Mouse (Mus musculus): Measurements from ENCODE around the gene Pbxip1. TPM values are rescaled to one million over a fixed set of nuclear protein-coding genes. Genes with fewer than 3 reads are reported as not detected.

Pbxip1 gene
- polyA plus RNA-seq, 1 experiment from 2014 or later = 29.8 TPM

DNA sequence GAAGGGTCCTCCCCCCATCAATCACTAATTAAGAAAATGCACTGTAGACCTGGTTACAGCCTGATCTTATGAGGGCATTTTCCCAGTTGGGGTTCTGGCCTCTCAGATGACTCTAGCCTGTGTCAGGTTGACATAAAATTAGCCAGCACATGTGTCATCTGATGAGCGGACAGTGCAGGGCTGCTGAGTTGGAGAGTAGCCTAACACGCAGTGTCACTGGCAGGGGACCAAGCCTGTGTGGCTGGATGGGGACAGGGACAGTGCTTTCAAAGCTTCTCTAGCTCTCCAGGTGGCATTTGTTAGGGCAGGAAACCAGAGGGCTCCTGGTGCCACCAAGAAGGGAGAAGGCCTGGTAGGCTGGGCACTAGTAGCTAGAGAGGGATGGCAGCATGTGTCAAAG is 4.2 kb downstream of the Pbxip1 start:
- peaks cover 20% of the 10 kb centered on the region for H3K36me3 ChIP-seq
- ATAC-seq (ENCODE audit: insufficient number of reproducible peaks, insufficient read depth, low FRiP score, low TSS enrichment) = no peak
- 94% methylated on average over 2 of the region's 2 CpGs for WGBS
- no peak overlapping the region for H3K27ac ChIP-seq
- H3K9ac ChIP-seq = no peak overlapping the region
- no peak overlapping the region for H3K4me2 ChIP-seq (replicated peaks)
- no peaks in the 10 kb centered on the region for H3K9me3 ChIP-seq
- no peaks in the 10 kb centered on the region for H3K27me3 ChIP-seq
- H3K4me3 ChIP-seq = no peak overlapping the region
- H3K4me1 ChIP-seq = peaks cover 6% of the 10 kb centered on the region

DNA sequence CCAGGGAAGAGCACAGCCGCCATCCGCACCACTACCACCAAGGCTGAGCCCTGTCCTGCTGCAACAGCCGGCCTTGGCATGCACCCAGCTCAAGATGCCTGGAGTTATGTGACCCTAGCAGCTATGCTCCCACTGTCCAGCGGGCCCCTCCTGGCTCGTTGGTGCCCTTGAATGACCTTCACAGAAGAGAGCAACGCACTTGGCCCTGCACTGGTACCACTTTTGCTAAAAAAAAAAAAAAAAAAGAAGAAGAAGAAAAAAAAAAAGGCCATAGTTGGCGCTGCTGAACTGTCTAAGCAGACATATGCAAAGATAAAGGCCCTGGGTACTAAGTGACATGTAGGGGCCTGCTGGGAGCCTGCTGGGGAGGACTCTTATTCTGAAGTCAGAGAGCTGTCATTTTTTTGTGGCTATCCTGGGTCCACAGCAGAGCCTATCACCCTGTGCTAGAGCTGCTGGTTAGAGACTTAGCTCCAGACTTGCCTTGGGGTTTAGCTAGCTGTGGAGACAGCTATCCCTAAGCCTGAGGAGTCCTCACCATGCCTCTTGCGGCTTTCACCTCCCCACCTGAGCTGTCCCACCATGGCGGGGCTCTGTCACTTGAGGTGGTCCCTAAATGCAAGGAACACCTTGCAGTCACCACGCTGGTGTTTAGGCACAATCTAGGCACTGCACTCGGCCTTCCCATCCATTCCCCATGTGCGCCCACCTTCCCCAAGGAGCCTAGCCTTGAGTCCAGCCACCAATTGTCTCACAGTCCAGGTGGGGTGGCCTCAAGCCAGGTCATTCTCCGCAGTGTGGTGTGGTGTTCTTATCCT is 12.4 kb downstream of the Pbxip1 start:
- H3K36me3 ChIP-seq = peaks cover 23% of the 10 kb centered on the region
- no peak for ATAC-seq (ENCODE audit: insufficient number of reproducible peaks, insufficient read depth, low FRiP score, low TSS enrichment)
- H3K27me3 ChIP-seq = no peaks in the 10 kb centered on the region
- whole genome bisulfite sequencing = 68% methylated on average over 13 of the region's 13 CpGs
- H3K9me3 ChIP-seq = no peaks in the 10 kb centered on the region
- no peak overlapping the region for H3K9ac ChIP-seq
- H3K4me2 ChIP-seq (replicated peaks) = no peak overlapping the region
- no peak overlapping the region for H3K27ac ChIP-seq
- H3K4me1 ChIP-seq = 0 out of 2 replicates have a peak, but pooled peaks cover 7% of the 10 kb centered on the region
- no peak overlapping the region for H3K4me3 ChIP-seq

DNA sequence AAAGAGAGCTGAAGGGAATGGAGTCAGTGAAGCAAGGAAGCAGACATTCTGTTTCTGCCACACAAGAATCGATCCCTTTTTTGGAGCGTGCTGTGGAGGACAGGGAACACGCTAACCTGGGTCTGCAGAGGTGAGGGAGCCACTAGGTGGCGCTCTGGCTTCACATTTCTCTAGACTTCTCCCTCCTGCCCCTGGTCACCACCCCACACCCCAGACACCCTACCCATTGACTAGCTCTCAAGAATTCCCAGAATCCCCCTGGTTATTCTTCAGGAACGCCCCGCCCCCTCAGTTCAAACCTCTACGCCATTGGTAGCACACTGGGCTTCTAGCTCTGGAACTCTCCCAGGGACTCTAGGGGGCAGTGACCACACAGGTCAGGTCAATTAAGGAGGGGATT is 13.0 kb downstream of the Pbxip1 start:
- Histone ChIP-seq H3K9ac (no peak overlapping the region), H3K27ac (no peak overlapping the region), H3K4me1 (0 out of 2 replicates have a peak, but pooled peaks cover 7% of the 10 kb centered on the region), H3K4me3 (no peak overlapping the region), H3K36me3 (peaks cover 20% of the 10 kb centered on the region), H3K9me3 (no peaks in the 10 kb centered on the region), H3K27me3 (no peaks in the 10 kb centered on the region), H3K4me2 (replicated peaks) (no peak overlapping the region)
- 50% methylated on average over 7 of the region's 7 CpGs for WGBS
- ATAC-seq (ENCODE audit: insufficient number of reproducible peaks, insufficient read depth, low FRiP score, low TSS enrichment) = no peak

GRCm38 (mm10) chr3:89451916-89452315 is 15.4 kb downstream of the Pbxip1 start:
- H3K4me3 ChIP-seq = no peak overlapping the region
- no peaks in the 10 kb centered on the region for H3K9me3 ChIP-seq
- 0 out of 2 replicates have a peak, but pooled peaks cover 7% of the 10 kb centered on the region for H3K4me1 ChIP-seq
- no peak overlapping the region for H3K27ac ChIP-seq
- ATAC-seq (ENCODE audit: insufficient number of reproducible peaks, insufficient read depth, low FRiP score, low TSS enrichment) = no peak
- peaks cover 5% of the 10 kb centered on the region; the same call in 1 of the 2 replicates for H3K36me3 ChIP-seq
- no peak overlapping the region for H3K9ac ChIP-seq
- H3K4me2 ChIP-seq (replicated peaks) = no peak overlapping the region
- WGBS = 89% methylated on average over 1 of the region's 1 CpGs
- H3K27me3 ChIP-seq = no peaks in the 10 kb centered on the region

DNA sequence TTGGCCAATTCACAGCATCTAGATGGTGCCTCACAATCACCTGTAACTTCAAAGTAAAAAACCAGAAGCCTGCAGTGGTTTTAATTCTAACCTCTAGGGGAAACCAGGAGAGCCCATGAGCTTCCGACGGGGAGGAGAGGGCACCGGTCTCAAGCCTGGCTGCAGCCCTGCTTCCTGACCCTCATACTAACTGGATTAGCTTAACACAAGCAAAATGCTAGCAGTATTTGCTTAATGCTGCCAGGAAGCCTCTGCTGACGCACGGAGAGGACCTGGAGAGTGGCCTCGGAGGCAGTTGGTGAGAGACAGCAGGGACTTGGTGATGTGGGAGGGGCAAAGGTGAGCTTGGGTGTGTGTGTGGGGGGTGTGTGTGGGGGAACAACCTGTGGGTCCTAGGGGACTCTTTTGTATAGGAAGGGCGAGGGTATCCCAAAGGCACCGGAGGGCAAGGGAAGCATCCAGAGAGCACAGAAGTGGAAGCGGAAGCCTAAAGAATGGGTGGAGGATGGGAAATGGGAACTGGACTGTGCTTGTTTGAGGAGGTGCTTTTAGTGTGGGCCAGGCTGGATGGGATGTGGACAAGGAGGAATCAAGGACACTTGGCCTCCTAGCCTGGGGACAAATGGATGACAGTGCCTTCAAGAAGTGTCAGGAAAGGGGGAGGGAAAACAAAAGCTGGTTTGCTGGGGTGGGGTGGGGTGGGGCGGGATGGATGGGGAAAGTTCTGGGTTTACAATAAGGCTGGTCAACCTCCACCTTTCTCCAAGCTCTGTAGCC is 18.1 kb downstream of the Pbxip1 start, which contains the start of gene Pmvk:
Gene Pmvk (plus strand): TSS at position 141 of the 777 bp plus-strand sequence.
- no peak within 1 kb of the TSS for H3K9ac ChIP-seq
- no peak within 1 kb of the TSS for H3K4me2 ChIP-seq (replicated peaks)
- no peak within 1 kb of the TSS for H3K27ac ChIP-seq
- H3K27me3 ChIP-seq = no peaks in the 10 kb centered on the region
- H3K4me1 ChIP-seq = peaks cover 13% of the 10 kb centered on the region
- H3K4me3 ChIP-seq = no peak within 1 kb of the TSS
- no peak for ATAC-seq (ENCODE audit: insufficient number of reproducible peaks, insufficient read depth, low FRiP score, low TSS enrichment)
- WGBS = 62% methylated on average over 10 of the region's 10 CpGs
- H3K9me3 ChIP-seq = no peaks in the 10 kb centered on the region
- no peaks in the 10 kb centered on the region for H3K36me3 ChIP-seq

GRCm38 (mm10) chr3:89455786-89456285 is 19.3 kb downstream of the Pbxip1 start:
- peaks cover 18% of the 10 kb centered on the region for H3K4me1 ChIP-seq
- no peak for ATAC-seq (ENCODE audit: insufficient number of reproducible peaks, insufficient read depth, low FRiP score, low TSS enrichment)

DNA sequence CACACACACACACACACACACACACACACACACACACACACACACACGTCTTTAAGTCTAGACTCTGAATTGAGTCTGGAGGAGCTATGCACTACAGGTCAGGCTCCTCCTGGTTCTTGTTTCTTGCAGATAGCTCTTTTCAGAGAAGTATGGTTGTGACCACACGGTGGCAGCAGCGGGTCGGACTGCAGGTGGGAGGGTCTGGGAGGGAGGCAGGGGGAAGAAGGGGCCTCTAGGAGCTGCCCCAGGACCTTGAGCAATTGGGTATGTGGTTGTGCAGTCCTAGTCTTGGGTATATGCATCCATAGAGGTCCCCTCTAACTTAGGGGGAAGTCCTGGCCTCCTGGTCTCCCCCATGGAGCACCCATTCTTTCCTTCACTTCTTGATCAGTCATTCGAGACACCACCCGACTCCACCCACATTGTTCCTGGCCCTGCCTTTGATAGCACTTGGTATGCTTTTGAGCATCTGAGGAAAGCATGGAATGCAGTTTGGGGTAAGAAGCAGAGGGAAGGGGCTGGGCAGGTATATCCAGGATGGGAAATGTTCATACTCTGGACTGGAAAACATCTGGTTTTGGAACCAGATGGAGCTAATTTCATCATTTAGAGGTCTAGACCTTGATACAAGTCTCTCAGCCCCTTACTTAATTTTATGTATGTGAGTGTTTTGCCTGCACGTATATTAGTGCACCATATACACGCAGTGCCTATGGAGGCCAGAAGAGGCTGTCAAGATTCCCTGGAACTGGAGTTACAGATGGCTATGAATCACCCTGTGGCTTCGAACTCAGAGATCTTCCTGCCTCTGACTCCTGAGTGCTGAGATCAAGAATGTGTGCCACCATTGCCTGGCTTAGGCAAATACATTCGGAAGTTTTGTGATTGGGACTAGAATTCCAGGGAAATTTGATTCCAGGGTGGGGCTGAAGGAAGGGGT is 20.5 kb downstream of the Pbxip1 start:
- Histone ChIP-seq H3K9ac (no peak overlapping the region), H3K4me1 (peaks cover 13% of the 10 kb centered on the region), H3K27ac (no peak overlapping the region), H3K4me3 (no peak overlapping the region), H3K9me3 (no peaks in the 10 kb centered on the region), H3K4me2 (replicated peaks) (no peak overlapping the region), H3K27me3 (no peaks in the 10 kb centered on the region), H3K36me3 (peaks cover 4% of the 10 kb centered on the region; the same call in 1 of the 2 replicates)
- no peak for ATAC-seq (ENCODE audit: insufficient number of reproducible peaks, insufficient read depth, low FRiP score, low TSS enrichment)
- WGBS = 32% methylated on average over 10 of the region's 10 CpGs

More at GRCm38 (mm10) chr3:89455786-89456285, 19.3 kb downstream of the Pbxip1 start:
- H3K4me2 ChIP-seq (replicated peaks) = no peak overlapping the region
- no peak overlapping the region for H3K27ac ChIP-seq
- no peaks in the 10 kb centered on the region for H3K9me3 ChIP-seq
- H3K27me3 ChIP-seq = no peaks in the 10 kb centered on the region
- H3K36me3 ChIP-seq = no peaks in the 10 kb centered on the region
- H3K9ac ChIP-seq = no peak overlapping the region
- 88% methylated on average over 1 of the region's 1 CpGs for WGBS
- no peak overlapping the region for H3K4me3 ChIP-seq

DNA sequence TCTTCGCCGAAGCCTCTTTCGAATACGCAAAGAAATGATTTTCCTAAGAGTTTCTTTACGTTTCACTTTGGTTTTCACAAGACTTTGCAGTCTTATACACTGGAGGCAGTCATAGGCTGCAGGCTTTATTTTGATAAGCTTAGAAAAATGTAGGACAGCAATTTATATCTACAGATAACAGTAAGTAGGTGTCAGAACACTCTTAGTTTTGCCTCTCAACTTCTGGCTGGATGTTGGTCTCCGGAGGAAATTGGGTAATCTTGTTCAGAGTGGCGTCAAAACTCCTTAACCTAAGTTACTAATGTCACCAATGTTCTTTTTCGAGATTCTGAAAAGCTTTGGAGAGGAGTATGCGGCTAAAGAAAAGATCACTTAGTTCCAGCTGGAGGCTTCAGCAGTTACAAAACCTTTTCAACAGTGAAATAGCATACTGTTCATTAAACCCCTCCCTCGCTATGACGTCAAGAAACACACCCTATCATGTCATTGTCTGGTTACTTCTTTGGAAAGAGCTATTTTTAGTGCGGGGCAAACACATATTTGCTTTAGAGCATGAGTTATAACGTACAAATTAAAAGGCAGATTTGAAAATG is 22.0 kb downstream of the Pbxip1 start:
- H3K36me3 ChIP-seq = peaks cover 7% of the 10 kb centered on the region; the same call in 1 of the 2 replicates
- H3K9ac ChIP-seq = no peak overlapping the region
- ATAC-seq (ENCODE audit: insufficient number of reproducible peaks, insufficient read depth, low FRiP score, low TSS enrichment) = no peak
- H3K9me3 ChIP-seq = no peaks in the 10 kb centered on the region
- H3K27me3 ChIP-seq = no peaks in the 10 kb centered on the region
- peaks cover 12% of the 10 kb centered on the region for H3K4me1 ChIP-seq
- H3K4me2 ChIP-seq (replicated peaks) = peak overlapping the region; percentile 58
- H3K27ac ChIP-seq = peak overlapping the region; percentile 82; the same call in 1 of the 2 replicates
- 49% methylated on average over 13 of the region's 13 CpGs for WGBS
- H3K4me3 ChIP-seq = peak overlapping the region; percentile 70

DNA sequence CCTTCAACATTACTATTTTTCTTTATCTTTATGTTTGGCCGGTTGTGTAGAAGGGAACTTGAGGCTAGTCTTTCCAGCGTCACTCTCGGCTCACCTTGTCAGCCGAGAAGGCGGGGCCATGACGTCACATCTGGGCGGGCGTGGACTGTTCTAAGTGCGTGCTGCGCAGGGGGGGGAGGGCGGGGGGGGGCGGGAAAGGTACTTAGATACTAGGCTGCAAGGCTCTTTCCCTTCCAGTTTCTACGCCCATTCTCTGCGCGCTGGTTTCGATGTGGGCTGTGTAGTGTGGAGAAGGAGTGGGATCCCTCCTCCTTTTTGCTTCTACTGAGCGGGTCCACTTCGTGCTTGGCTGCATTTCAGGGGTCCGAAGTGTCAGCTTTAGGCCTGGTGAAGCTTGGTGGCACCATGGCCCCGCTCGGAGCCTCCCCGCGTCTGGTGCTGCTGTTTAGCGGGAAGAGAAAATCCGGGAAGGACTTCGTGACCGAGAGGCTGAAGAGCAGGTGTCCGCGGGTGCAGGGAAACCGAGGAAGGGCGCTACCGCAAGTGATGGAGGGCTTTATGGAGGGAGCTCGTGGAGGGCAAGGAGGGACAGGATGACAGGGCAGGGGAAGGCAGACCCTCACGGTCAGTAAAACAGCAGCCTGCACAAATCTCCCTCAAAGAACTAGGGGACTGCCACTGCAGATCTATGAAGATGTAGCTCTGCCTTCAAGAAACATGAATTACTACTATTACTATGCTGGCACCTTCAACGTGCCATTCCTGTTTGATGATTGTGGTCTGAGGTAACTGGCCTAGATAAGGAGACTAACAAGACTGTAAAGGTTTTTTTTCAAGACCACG is 22.7 kb downstream of the Pbxip1 start:
- ATAC-seq (ENCODE audit: insufficient number of reproducible peaks, insufficient read depth, low FRiP score, low TSS enrichment) = peak; percentile 50; the same call in 1 of the 2 replicates
- 2% methylated on average over 35 of the region's 36 CpGs for WGBS
- Histone ChIP-seq H3K4me3 (peak overlapping the region; percentile 70), H3K27ac (peak overlapping the region; percentile 82), H3K36me3 (peaks cover 7% of the 10 kb centered on the region; the same call in 1 of the 2 replicates), H3K27me3 (no peaks in the 10 kb centered on the region), H3K9me3 (no peaks in the 10 kb centered on the region), H3K4me2 (replicated peaks) (peak overlapping the region; percentile 58), H3K4me1 (peaks cover 12% of the 10 kb centered on the region), H3K9ac (peak overlapping the region; percentile 75)

GRCm38 (mm10) chr3:89468268-89468667 is 31.8 kb downstream of the Pbxip1 start:
- Histone ChIP-seq H3K4me3 (no peak overlapping the region), H3K4me1 (no peaks in the 10 kb centered on the region), H3K36me3 (peaks cover 22% of the 10 kb centered on the region; the same call in 1 of the 2 replicates), H3K9me3 (no peaks in the 10 kb centered on the region), H3K9ac (no peak overlapping the region), H3K4me2 (replicated peaks) (no peak overlapping the region), H3K27me3 (no peaks in the 10 kb centered on the region), H3K27ac (no peak overlapping the region)
- ATAC-seq (ENCODE audit: insufficient number of reproducible peaks, insufficient read depth, low FRiP score, low TSS enrichment) = no peak
- WGBS = 57% methylated on average over 4 of the region's 4 CpGs

Data from embryonic facial prominence, embryonic 12.5 days (tissue).